Comparison of ENCODE assay signal across 8 mouse cellular contexts in the genomic region with DNA sequence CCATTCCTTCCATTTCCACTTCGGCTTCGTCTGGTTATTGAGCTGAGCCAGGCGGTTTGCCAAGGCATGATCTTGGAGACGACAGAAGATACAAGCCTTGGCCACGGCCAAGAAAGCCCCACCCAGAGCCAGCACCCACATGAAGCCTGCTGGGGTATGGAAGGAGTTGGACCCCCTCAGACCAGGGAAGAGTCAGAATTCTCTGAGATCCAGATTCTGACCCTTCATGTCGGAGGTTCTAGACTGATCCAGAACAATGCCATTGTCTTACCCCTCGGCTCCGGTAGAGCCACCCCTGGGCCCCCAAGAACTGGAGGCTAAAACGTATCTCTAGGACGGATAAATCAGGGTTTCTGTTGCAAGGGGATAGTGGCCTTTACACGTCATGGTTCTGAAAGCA. TPM values are rescaled to one million over a fixed set of nuclear protein-coding genes. Genes with fewer than 3 reads are reported as not detected.
DNase-seq lines count a peak whose midpoint lies in the region; ATAC-seq and TF ChIP-seq lines count a peak whose summit lies in the region.
"Had no signal": no experiment of that assay in that cellular context is flagged by ENCODE, and none has a peak within 500 bp of the region (broad histone marks: within the 10 kb centered on the region; RNA-seq: fewer than 3 reads in every experiment).

A gene (minus strand): TSS at position 141 of the 400 bp plus-strand sequence.

- no peak for TF ChIP-seq CTCF in forebrain, postnatal 0 days (IDR thresholded peaks at IDR 0.05; ENCODE audit: low read depth)
- no peak for TF ChIP-seq CTCF in stomach, postnatal 0 days (IDR thresholded peaks at IDR 0.05; ENCODE audit: low read depth)

- H3K36me3 ChIP-seq in megakaryocyte, embryonic 14.5 days (replicated peaks; ENCODE audit: low read length) = peaks cover 5% of the 10 kb centered on the region
- no peaks in the 10 kb centered on the region for H3K36me3 ChIP-seq in forebrain, postnatal 0 days (ENCODE audit: insufficient read depth)
- no peaks in the 10 kb centered on the region for H3K36me3 ChIP-seq in limb, embryonic 14.5 days (ENCODE audit: control insufficient read depth, insufficient read depth, low read length)
- H3K36me3 ChIP-seq in stomach, postnatal 0 days (ENCODE audit: control insufficient read depth, insufficient read depth, low read length) = no peaks in the 10 kb centered on the region

- peaks cover 6% of the 10 kb centered on the region for H3K27me3 ChIP-seq in megakaryocyte, embryonic 14.5 days (replicated peaks)
- no peaks in the 10 kb centered on the region; the same call in 1 of the 2 replicates for H3K27me3 ChIP-seq in forebrain, postnatal 0 days (ENCODE audit: insufficient read depth, low read length)
- H3K27me3 ChIP-seq in limb, embryonic 14.5 days (ENCODE audit: control insufficient read depth, insufficient read depth, low read length) = no peaks in the 10 kb centered on the region
- no peaks in the 10 kb centered on the region for H3K27me3 ChIP-seq in stomach, postnatal 0 days (ENCODE audit: control insufficient read depth, insufficient read depth, low read length)

- TF ChIP-seq EP300 in stomach, postnatal 0 days (optimal IDR thresholded peaks at IDR 0.05) = no peak

- peak within 1 kb of the TSS; percentile 18 for H3K4me2 ChIP-seq in forebrain, postnatal 0 days (ENCODE audit: low read depth)
- H3K4me2 ChIP-seq in limb, embryonic 14.5 days (replicated peaks; ENCODE audit: low read depth, low read length, severe bottlenecking) = peak within 1 kb of the TSS; percentile 27; the same call in 1 of the 2 replicates
- H3K4me2 ChIP-seq in stomach, postnatal 0 days (replicated peaks; ENCODE audit: low read depth) = 0 out of 2 replicates have a peak within 1 kb of the TSS, but pooled peaks have one; percentile 77

- WGBS in forebrain, postnatal 0 days = 83% methylated on average over 11 of the region's 11 CpGs
- WGBS in limb, embryonic 14.5 days = 90% methylated on average over 11 of the region's 11 CpGs
- WGBS in stomach, postnatal 0 days = 65% methylated on average over 11 of the region's 11 CpGs

- H3K9ac ChIP-seq in forebrain, postnatal 0 days = 0 out of 2 replicates have a peak within 1 kb of the TSS, but pooled peaks have one; percentile 6
- H3K9ac ChIP-seq in limb, embryonic 14.5 days (ENCODE audit: low read depth, low read length, severe bottlenecking) = peak within 1 kb of the TSS; percentile 34
- H3K9ac ChIP-seq in stomach, postnatal 0 days (ENCODE audit: low read length) = no peak within 1 kb of the TSS

- H3K9me3 ChIP-seq in megakaryocyte, embryonic 14.5 days = no peaks in the 10 kb centered on the region
- H3K9me3 ChIP-seq in forebrain, postnatal 0 days (ENCODE audit: low read length) = no peaks in the 10 kb centered on the region
- H3K9me3 ChIP-seq in limb, embryonic 14.5 days (ENCODE audit: control insufficient read depth, low read length) = no peaks in the 10 kb centered on the region
- no peaks in the 10 kb centered on the region for H3K9me3 ChIP-seq in stomach, postnatal 0 days (ENCODE audit: control insufficient read depth, low read length)

- no peak for TF ChIP-seq POLR2A in limb, embryonic 14.5 days (IDR thresholded peaks at IDR 0.05; ENCODE audit: borderline replicate concordance, extremely low read depth, insufficient read depth, insufficient read length)

- DNase-seq in forebrain, postnatal 0 days = no peak
- no peak for DNase-seq in limb, embryonic 14.5 days (ENCODE audit: low spot score)
- DNase-seq in stomach, postnatal 0 days (ENCODE audit: low spot score) = no peak
- no peak for DNase-seq in cerebellum, adult 11-12 months
- DNase-seq in embryo, embryonic 10.5 days (ENCODE audit: low spot score) = no peak
- DNase-seq: thymus, adult 2 months had no signal

- H3K4me3 ChIP-seq in megakaryocyte, embryonic 14.5 days (replicated peaks) = peak within 1 kb of the TSS; percentile 67
- H3K4me3 ChIP-seq in forebrain, postnatal 0 days (ENCODE audit: low read depth, low read length) = no peak within 1 kb of the TSS
- peak within 1 kb of the TSS; percentile 19 for H3K4me3 ChIP-seq in limb, embryonic 14.5 days (replicated peaks; ENCODE audit: low read length)
- H3K4me3 ChIP-seq in stomach, postnatal 0 days (ENCODE audit: low read depth, low read length) = no peak within 1 kb of the TSS

- no peak within 1 kb of the TSS; the same call in 1 of the 2 replicates for H3K27ac ChIP-seq in forebrain, postnatal 0 days (ENCODE audit: low read depth, low read length)
- H3K27ac ChIP-seq in limb, embryonic 14.5 days (replicated peaks; ENCODE audit: low read depth, low read length) = no peak within 1 kb of the TSS
- H3K27ac ChIP-seq in stomach, postnatal 0 days (replicated peaks) = peak within 1 kb of the TSS; percentile 93

- no peak for ATAC-seq in megakaryocyte, adult 5-6 weeks (ENCODE audit: poor library complexity, severe bottlenecking)
- ATAC-seq in forebrain, postnatal 0 days = no peak
- no peak for ATAC-seq in limb, embryonic 14.5 days (ENCODE audit: low FRiP score, low read depth)
- no peak for ATAC-seq in stomach, postnatal 0 days (ENCODE audit: low FRiP score, low TSS enrichment)

- peaks cover 73% of the 10 kb centered on the region for H3K4me1 ChIP-seq in megakaryocyte, embryonic 14.5 days
- peaks cover 9% of the 10 kb centered on the region; the same call in 1 of the 2 replicates for H3K4me1 ChIP-seq in forebrain, postnatal 0 days (ENCODE audit: insufficient read depth)
- H3K4me1 ChIP-seq in limb, embryonic 14.5 days (ENCODE audit: control insufficient read depth, insufficient read depth, low read length) = peaks cover 26% of the 10 kb centered on the region
- peaks cover 11% of the 10 kb centered on the region for H3K4me1 ChIP-seq in stomach, postnatal 0 days (replicated peaks; ENCODE audit: control insufficient read depth, insufficient read depth)

RNA-seq across cellular contexts. Expression of the gene that starts here (rescaled TPM):
- not detected in 2 replicates for polyA plus RNA-seq in megakaryocyte, embryonic 14.5 days (2012; ENCODE audit: insufficient read depth, low replicate concordance)
- total RNA-seq in megakaryocyte, adult 5-6 weeks (2015) = not detected in 2 replicates
- not detected in 2 replicates for total RNA-seq in megakaryocyte, adult 5-6 weeks (2017)
- not detected in 2 replicates for total RNA-seq in forebrain, postnatal 0 days (2014; rRNA removed)
- not detected in 2 replicates for polyA plus RNA-seq in forebrain, postnatal 0 days (2015; fragmentation: Nextera tagmentation; extraction: Ambion mirVana)
- polyA plus RNA-seq in limb, embryonic 14.5 days (2012; rRNA removed) = not detected in 2 replicates
- not detected in 2 replicates for polyA plus RNA-seq in limb, embryonic 14.5 days (2014; fragmentation: Nextera tagmentation; extraction: Ambion mirVana)
- 0.25 and 0.54 TPM in 2 replicates for polyA plus RNA-seq in stomach, postnatal 0 days (2015; fragmentation: Nextera tagmentation; extraction: Ambion mirVana)
- polyA plus RNA-seq: thymus, adult 2 months had no signal

Comparison
In these comparisons a context has a peak if more than half of its experiments do, and no peak if none do; other contexts are left out.
1. H3K4me3 ChIP-seq: peak in megakaryocyte, embryonic 14.5 days (single experiment) and limb, embryonic 14.5 days (single experiment); none in forebrain, postnatal 0 days (single experiment) and stomach, postnatal 0 days (single experiment).
2. H3K4me2 ChIP-seq: peak in every context shown above with its lines; median percentile 77 in stomach, postnatal 0 days; 27 in limb, embryonic 14.5 days; 18 in forebrain, postnatal 0 days.